Mouse (Mus musculus): Measurements from ENCODE around the gene Skap1. TPM values are rescaled to one million over a fixed set of nuclear protein-coding genes. Genes with fewer than 3 reads are reported as not detected.

Gene Skap1
- polyA plus RNA-seq, 1 experiment from 2014 or later = 2.1 TPM

DNA sequence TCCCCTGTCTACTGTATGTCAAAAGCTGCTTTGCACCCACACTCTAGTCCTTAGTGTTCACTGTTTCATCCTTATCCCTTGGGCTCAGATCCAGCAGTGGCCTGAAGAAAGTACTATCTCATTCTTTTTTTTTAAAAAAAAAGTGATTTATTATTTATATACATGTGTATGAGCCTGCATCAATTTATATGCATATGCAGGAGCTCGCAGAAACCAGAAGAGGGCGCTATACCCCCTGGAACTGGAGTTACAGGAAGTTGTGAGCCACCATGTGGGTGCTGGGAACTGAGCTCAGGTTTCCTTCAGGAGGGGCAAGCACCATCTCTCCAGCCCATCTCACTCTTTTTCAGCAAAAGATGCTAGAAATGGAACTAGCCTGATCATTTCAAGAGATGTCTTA lies 70.1 kb downstream of the Skap1 start:
- H3K27me3 ChIP-seq (ENCODE audit: control insufficient read depth, insufficient read depth, low read depth, low read length) = peaks cover 2% of the 10 kb centered on the region; the same call in 1 of the 2 replicates
- 68% methylated on average over 2 of the region's 2 CpGs for WGBS
- ATAC-seq (ENCODE audit: low read depth) = no peak
- H3K27ac ChIP-seq (ENCODE audit: low read length) = no peak overlapping the region
- no peaks in the 10 kb centered on the region for H3K36me3 ChIP-seq (ENCODE audit: control insufficient read depth, insufficient read depth, low read length)
- no peaks in the 10 kb centered on the region for H3K4me1 ChIP-seq (replicated peaks; ENCODE audit: control insufficient read depth, insufficient read depth, low read length)
- no peaks in the 10 kb centered on the region for H3K9me3 ChIP-seq (ENCODE audit: control insufficient read depth, low read length)
- H3K4me3 ChIP-seq (ENCODE audit: low read length) = no peak overlapping the region
- H3K4me2 ChIP-seq (ENCODE audit: low read depth, low read length) = no peak overlapping the region
- no peak overlapping the region for H3K9ac ChIP-seq (ENCODE audit: low read length)

DNA sequence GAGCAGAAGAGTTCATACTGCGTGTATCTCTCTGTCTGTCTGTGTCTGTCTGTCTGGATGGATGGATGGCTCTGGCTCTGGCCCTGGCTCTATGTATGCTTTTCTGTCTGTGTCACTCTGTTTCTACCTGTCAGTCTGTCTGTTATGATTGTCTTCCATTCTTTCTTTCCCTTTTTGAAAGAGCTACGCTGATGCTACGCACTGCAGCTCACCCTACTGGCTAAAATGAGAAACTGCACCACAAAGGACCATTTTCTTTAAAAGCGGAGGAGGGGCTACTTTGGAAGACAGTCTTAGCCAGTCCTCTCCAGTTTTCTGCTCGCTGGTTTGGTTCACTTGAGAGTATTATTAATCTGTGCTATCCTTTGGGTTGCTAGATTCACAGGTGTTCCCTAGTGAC lies 71.8 kb downstream of the Skap1 start:
- H3K27ac ChIP-seq (ENCODE audit: low read length) = no peak overlapping the region
- no peaks in the 10 kb centered on the region for H3K9me3 ChIP-seq (ENCODE audit: control insufficient read depth, low read length)
- 14% methylated on average over 5 of the region's 5 CpGs for WGBS
- no peak overlapping the region for H3K4me3 ChIP-seq (ENCODE audit: low read length)
- ATAC-seq (ENCODE audit: low read depth) = no peak
- no peak overlapping the region for H3K4me2 ChIP-seq (ENCODE audit: low read depth, low read length)
- no peak overlapping the region for H3K9ac ChIP-seq (ENCODE audit: low read length)
- H3K36me3 ChIP-seq (ENCODE audit: control insufficient read depth, insufficient read depth, low read length) = no peaks in the 10 kb centered on the region
- H3K27me3 ChIP-seq (ENCODE audit: control insufficient read depth, insufficient read depth, low read depth, low read length) = peaks cover 2% of the 10 kb centered on the region; the same call in 1 of the 2 replicates
- H3K4me1 ChIP-seq (replicated peaks; ENCODE audit: control insufficient read depth, insufficient read depth, low read length) = no peaks in the 10 kb centered on the region

DNA sequence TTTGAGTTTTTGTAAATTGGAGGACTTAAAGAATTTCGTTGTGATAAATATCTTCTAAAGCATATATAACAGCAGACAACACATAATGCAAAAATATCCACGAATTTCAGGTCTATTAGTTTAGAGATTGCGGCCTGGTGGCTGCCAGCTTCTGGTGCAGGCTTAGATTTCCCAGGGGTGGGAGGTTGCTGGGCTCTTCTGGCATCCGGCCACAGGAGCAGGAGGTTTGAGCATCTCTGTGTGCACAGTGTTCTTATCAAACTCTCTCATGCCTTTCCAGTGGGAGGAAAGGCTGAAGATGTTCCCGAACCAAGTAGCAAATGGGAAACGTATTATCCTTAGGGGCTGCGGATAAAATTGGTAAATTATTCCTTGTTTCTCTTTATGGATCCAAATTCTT lies 77.6 kb downstream of the Skap1 start:
- no peak for ATAC-seq (ENCODE audit: low read depth)
- Histone ChIP-seq H3K4me2 (ENCODE audit: low read depth, low read length) (no peak overlapping the region), H3K4me3 (ENCODE audit: low read length) (no peak overlapping the region), H3K4me1 (replicated peaks; ENCODE audit: control insufficient read depth, insufficient read depth, low read length) (no peaks in the 10 kb centered on the region), H3K27me3 (ENCODE audit: control insufficient read depth, insufficient read depth, low read depth, low read length) (peaks cover 2% of the 10 kb centered on the region; the same call in 1 of the 2 replicates), H3K36me3 (ENCODE audit: control insufficient read depth, insufficient read depth, low read length) (no peaks in the 10 kb centered on the region), H3K27ac (ENCODE audit: low read length) (no peak overlapping the region), H3K9me3 (ENCODE audit: control insufficient read depth, low read length) (no peaks in the 10 kb centered on the region), H3K9ac (ENCODE audit: low read length) (no peak overlapping the region)
- 67% methylated on average over 7 of the region's 7 CpGs for WGBS

DNA sequence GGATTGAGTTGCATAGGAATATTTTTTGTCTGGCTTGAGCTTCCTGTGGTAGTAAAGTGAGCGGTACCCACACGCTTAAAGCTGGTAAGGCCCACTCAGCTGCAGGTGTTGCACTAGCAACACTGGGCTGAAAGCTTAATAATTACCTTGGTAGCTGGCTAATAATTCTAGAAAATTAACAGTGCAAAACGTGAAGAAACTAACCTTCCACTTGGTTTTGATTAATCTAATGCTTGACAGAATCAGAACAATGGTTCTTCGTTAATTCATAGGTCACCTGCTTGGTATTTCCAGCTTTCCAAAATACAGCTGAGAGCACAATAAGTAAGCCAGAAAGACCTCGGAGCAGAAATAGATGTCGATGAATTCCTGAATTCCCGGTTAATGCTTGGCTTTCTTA lies 78.2 kb downstream of the Skap1 start:
- no peak overlapping the region for H3K4me3 ChIP-seq (ENCODE audit: low read length)
- ATAC-seq (ENCODE audit: low read depth) = no peak
- no peaks in the 10 kb centered on the region for H3K36me3 ChIP-seq (ENCODE audit: control insufficient read depth, insufficient read depth, low read length)
- no peak overlapping the region for H3K27ac ChIP-seq (ENCODE audit: low read length)
- 68% methylated on average over 7 of the region's 7 CpGs for WGBS
- H3K27me3 ChIP-seq (ENCODE audit: control insufficient read depth, insufficient read depth, low read depth, low read length) = peaks cover 2% of the 10 kb centered on the region; the same call in 1 of the 2 replicates
- H3K4me1 ChIP-seq (replicated peaks; ENCODE audit: control insufficient read depth, insufficient read depth, low read length) = no peaks in the 10 kb centered on the region
- H3K9ac ChIP-seq (ENCODE audit: low read length) = no peak overlapping the region
- no peak overlapping the region for H3K4me2 ChIP-seq (ENCODE audit: low read depth, low read length)
- H3K9me3 ChIP-seq (ENCODE audit: control insufficient read depth, low read length) = no peaks in the 10 kb centered on the region

DNA sequence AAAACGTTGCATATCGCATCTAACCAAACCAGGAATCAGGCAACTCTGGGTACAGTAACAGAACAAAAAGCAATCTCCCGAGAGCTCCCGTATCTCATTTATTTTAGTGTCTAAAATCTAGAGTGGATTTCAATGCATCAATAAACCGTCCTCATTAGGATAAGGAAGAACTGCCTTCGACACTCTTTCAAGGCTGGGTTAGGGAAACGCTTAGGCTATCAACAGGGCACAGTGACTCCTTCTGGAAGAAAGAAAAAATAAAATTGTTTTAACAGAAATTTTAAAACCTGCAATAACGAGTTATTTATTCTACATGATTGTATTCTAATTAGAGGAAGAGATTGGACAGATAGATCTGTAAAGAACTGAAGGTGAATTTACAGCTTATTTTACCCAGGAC lies 82.0 kb downstream of the Skap1 start:
- WGBS = 47% methylated on average over 8 of the region's 8 CpGs
- no peak for ATAC-seq (ENCODE audit: low read depth)
- H3K4me3 ChIP-seq (ENCODE audit: low read length) = no peak overlapping the region

GRCm38 (mm10) chr11:96550960-96551703 lies 86.7 kb downstream of the Skap1 start:
- Histone ChIP-seq H3K36me3 (ENCODE audit: control insufficient read depth, insufficient read depth, low read length) (no peaks in the 10 kb centered on the region), H3K4me3 (ENCODE audit: low read length) (no peak overlapping the region), H3K4me2 (ENCODE audit: low read depth, low read length) (no peak overlapping the region; the same call in 1 of the 2 replicates), H3K27me3 (ENCODE audit: control insufficient read depth, insufficient read depth, low read depth, low read length) (peaks cover 2% of the 10 kb centered on the region; the same call in 1 of the 2 replicates), H3K4me1 (replicated peaks; ENCODE audit: control insufficient read depth, insufficient read depth, low read length) (peaks cover 11% of the 10 kb centered on the region; the same call in 1 of the 2 replicates), H3K9me3 (ENCODE audit: control insufficient read depth, low read length) (no peaks in the 10 kb centered on the region), H3K27ac (ENCODE audit: low read length) (peak overlapping the region; percentile 55; the same call in 1 of the 2 replicates), H3K9ac (ENCODE audit: low read length) (no peak overlapping the region)
- ATAC-seq (ENCODE audit: low read depth) = peak; percentile 94
- WGBS = 41% methylated on average over 9 of the region's 9 CpGs

More for the DNA sequence above, 82.0 kb downstream of the Skap1 start:
- H3K27ac ChIP-seq (ENCODE audit: low read length) = no peak overlapping the region
- H3K36me3 ChIP-seq (ENCODE audit: control insufficient read depth, insufficient read depth, low read length) = no peaks in the 10 kb centered on the region
- H3K27me3 ChIP-seq (ENCODE audit: control insufficient read depth, insufficient read depth, low read depth, low read length) = no peaks in the 10 kb centered on the region; the same call in 1 of the 2 replicates
- H3K4me2 ChIP-seq (ENCODE audit: low read depth, low read length) = no peak overlapping the region
- no peak overlapping the region for H3K9ac ChIP-seq (ENCODE audit: low read length)
- peaks cover 7% of the 10 kb centered on the region; the same call in 1 of the 2 replicates for H3K4me1 ChIP-seq (replicated peaks; ENCODE audit: control insufficient read depth, insufficient read depth, low read length)
- H3K9me3 ChIP-seq (ENCODE audit: control insufficient read depth, low read length) = no peaks in the 10 kb centered on the region

- 11% methylated on average over 15 of the region's 15 CpGs for WGBS
- ATAC-seq (ENCODE audit: low read depth) = no peak
- Histone ChIP-seq H3K27me3 (ENCODE audit: control insufficient read depth, insufficient read depth, low read depth, low read length) (peaks cover 2% of the 10 kb centered on the region; the same call in 1 of the 2 replicates), H3K4me1 (replicated peaks; ENCODE audit: control insufficient read depth, insufficient read depth, low read length) (peaks cover 11% of the 10 kb centered on the region; the same call in 1 of the 2 replicates), H3K9me3 (ENCODE audit: control insufficient read depth, low read length) (no peaks in the 10 kb centered on the region), H3K9ac (ENCODE audit: low read length) (no peak overlapping the region), H3K36me3 (ENCODE audit: control insufficient read depth, insufficient read depth, low read length) (no peaks in the 10 kb centered on the region), H3K4me2 (ENCODE audit: low read depth, low read length) (peak overlapping the region; percentile 35; the same call in 1 of the 2 replicates), H3K27ac (ENCODE audit: low read length) (no peak overlapping the region), H3K4me3 (ENCODE audit: low read length) (no peak overlapping the region)
Observed at GRCm38 (mm10) chr11:96553091-96553490, 88.7 kb downstream of the Skap1 start.

- H3K27ac ChIP-seq (ENCODE audit: low read length) = no peak overlapping the region
- no peaks in the 10 kb centered on the region for H3K4me1 ChIP-seq (replicated peaks; ENCODE audit: control insufficient read depth, insufficient read depth, low read length)
Observed at GRCm38 (mm10) chr11:96560229-96560628, 95.8 kb downstream of the Skap1 start.

DNA sequence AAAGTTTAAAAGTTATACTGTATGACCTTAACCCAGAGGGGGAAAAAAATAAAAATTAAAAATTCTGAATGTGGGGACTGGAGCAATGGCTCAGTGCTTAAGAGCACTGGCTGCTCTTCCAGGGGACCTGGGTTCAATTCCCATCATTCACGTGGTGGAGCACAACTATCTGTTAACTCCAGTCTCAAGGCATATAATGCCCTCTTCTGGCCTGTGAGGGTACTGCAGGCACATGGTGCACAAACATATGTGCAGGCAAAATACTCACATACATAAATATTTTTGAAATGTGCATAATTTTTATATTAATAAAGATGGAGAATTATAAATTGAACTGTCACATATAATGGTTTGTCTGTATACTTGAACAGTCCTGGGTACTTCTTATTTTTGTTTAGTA lies 99.7 kb downstream of the Skap1 start:
- no peak overlapping the region for H3K27ac ChIP-seq (ENCODE audit: low read length)
- no peak overlapping the region for H3K4me2 ChIP-seq (ENCODE audit: low read depth, low read length)
- no peaks in the 10 kb centered on the region for H3K9me3 ChIP-seq (ENCODE audit: control insufficient read depth, low read length)
- no peak for ATAC-seq (ENCODE audit: low read depth)
- no peaks in the 10 kb centered on the region; the same call in 1 of the 2 replicates for H3K27me3 ChIP-seq (ENCODE audit: control insufficient read depth, insufficient read depth, low read depth, low read length)
- 74% methylated on average over 1 of the region's 1 CpGs for WGBS
- H3K4me3 ChIP-seq (ENCODE audit: low read length) = no peak overlapping the region
- H3K9ac ChIP-seq (ENCODE audit: low read length) = no peak overlapping the region
- H3K36me3 ChIP-seq (ENCODE audit: control insufficient read depth, insufficient read depth, low read length) = no peaks in the 10 kb centered on the region
- no peaks in the 10 kb centered on the region for H3K4me1 ChIP-seq (replicated peaks; ENCODE audit: control insufficient read depth, insufficient read depth, low read length)

More at GRCm38 (mm10) chr11:96560229-96560628, 95.8 kb downstream of the Skap1 start:
- Histone ChIP-seq H3K9ac (ENCODE audit: low read length) (no peak overlapping the region), H3K4me2 (ENCODE audit: low read depth, low read length) (no peak overlapping the region), H3K4me3 (ENCODE audit: low read length) (no peak overlapping the region), H3K9me3 (ENCODE audit: control insufficient read depth, low read length) (no peaks in the 10 kb centered on the region), H3K36me3 (ENCODE audit: control insufficient read depth, insufficient read depth, low read length) (no peaks in the 10 kb centered on the region), H3K27me3 (ENCODE audit: control insufficient read depth, insufficient read depth, low read depth, low read length) (no peaks in the 10 kb centered on the region; the same call in 1 of the 2 replicates)
- WGBS = 53% methylated on average over 5 of the region's 5 CpGs
- no peak for ATAC-seq (ENCODE audit: low read depth)
